Mouse (Mus musculus) layer of hippocampus, postnatal 14 days (tissue): ENCODE measurements around the gene Htr5a. TPM values are rescaled to one million over a fixed set of nuclear protein-coding genes. Genes with fewer than 3 reads are reported as not detected.

Source experiments
- DNase-seq, 2 experiments: peaks; one replicate each; pipeline ENCODE4 v3.0.0; 2021 to 2022; ENCODE audit warnings: low spot score in 2 of 2, mixed read lengths in 1 of 2
- total RNA-seq, 2 experiments: library from RNA; stranded (reverse); gene quantifications; 2 replicates each; pipeline ENCODE4 v1.2.3; 2021

Gene Htr5a
- total RNA-seq, 2 experiments from 2014 or later, result 6.2 to 6.8 TPM

DNA sequence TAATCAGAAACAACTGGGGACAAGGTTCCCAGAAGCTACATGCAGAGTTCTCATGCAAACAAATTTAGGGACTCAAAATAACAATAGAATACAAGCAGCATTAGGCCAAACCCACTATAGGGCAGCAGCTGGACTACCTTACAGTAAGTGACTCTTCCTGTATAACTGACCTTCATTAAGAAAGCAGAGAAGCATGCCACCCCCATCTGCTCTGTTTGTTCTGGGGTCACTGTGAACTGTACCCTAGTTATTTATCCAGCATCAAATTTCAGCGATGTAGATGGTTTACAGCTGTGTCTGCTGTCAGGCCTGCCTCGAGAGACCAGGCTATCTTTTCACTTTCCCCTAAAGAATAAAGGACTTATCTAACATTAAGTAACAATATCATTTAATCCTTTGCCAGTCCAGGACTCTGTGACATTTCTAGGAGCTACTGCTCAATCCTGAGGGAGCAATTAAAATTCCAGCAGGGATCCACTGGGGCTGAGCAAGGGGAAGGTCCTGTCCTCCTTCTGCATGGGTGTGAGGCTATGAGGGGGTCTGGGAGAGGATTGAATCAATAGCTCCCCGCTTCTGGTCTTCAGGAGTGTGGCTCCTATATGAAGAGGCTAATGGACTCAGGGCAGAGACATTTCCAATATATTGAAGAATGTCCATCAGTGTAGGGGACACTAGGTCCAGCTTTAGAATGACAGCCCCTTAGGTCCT, 38.5 kb downstream of the Htr5a start:
- no peak for DNase-seq

DNA sequence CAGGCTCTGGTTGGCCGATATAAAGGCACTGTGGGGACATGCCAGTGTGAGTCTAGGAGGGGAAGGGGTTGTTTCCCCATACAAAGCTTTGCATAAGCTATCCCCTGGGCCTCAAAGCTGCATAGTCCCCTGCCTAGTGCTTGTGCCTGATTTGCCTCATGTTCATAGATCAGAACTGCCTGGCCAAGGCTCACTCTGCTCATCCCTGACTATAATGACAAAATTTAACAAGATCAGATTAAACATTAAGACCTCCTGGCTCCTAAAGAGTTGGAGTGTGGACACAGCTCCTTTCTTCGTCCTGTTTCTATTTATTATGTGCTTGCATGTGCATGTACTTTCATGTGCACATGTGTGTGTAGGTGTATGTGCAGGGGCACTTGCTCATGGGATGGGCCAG, 39.3 kb downstream of the Htr5a start:
- DNase-seq, result no peak

DNA sequence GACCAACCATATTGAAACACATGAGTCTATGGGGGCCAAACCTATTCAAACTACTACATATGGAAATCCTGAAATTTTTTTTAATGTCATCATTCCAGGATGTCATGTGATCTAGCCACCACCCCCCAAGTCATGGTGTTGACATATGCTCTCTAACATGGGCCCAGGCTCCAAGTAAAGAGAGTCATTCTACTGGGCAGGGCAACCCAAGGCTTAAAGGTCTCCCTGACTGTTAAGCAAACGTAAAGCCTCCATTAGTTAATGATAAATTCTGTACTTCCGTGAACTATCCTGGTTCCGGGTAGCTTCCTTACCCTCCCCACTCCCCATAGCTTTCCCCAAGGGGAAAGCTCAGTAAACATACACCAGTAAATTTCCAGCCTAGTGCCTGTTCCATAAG, 46.1 kb downstream of the Htr5a start:
- DNase-seq, result no peak

DNA sequence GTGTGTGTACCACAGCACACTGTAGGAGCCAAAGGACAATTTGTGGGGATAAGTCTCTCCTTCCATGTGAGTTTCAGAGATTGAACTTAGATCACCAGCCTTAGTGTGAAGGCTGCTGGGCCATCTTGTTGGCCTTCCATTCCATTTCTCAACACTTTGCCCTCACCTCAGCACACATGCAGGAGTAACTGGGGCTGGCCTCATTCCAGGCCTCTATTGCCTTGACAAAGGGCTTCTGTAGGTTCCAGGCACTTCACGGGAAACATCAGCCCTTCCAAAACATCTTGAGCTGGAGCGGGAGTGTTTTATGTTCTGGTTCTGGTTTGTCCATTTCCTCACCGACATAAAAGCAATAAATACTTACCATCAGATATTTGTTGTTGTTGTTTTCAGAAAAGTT, 54.0 kb downstream of the Htr5a start:
- DNase-seq, result no peak

- no peak for DNase-seq
Observed at GRCm38 (mm10) chr5:27899756-27900155, 57.8 kb downstream of the Htr5a start.

DNA sequence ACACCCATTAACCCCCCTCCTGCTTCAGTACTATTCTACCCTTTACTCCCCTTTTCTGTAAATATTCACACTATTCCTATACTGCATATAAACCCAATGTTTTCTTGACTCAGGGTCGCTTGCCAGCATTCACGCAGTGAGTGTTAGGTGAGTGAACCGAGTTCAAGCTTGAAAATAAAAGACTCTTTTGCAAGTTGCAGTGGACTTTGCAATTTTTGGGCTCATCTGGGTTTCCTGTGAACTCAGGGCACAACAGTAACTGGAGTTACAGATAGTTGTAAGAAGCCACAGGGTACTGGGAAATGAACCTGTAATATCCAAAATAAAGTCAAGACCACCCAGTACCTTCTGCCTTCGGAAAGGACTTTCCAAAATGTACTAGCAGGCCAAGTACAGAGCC, 58.2 kb downstream of the Htr5a start:
- DNase-seq, result no peak

Other genes starting within 250 kb of the Htr5a start
- 10 to 100 TPM; 51.9 to 54.8 TPM for gene Paxip1, start 50.5 kb upstream of the Htr5a start, total RNA-seq
- gene Insig1, start 229.2 kb downstream of the Htr5a start, total RNA-seq, result 10 to 100 TPM; 74.8 to 80.9 TPM